Mouse (Mus musculus) layer of hippocampus, postnatal 25 days (tissue): ENCODE measurements at regions not wholly inside any gene's neighbourhood (a gene's known extent, or its start where the extent isn't known, plus 50 kb on each side); places are given as distances from the start of the nearest gene placed in this dataset.

Source experiments
- DNase-seq, 2 experiments: peaks; one replicate each; pipeline ENCODE4 v3.0.0; 2022; ENCODE audit warnings: mixed read lengths in 2 of 2, low spot score in 1 of 2; ENCODE audit errors: extremely low spot score in 1 of 2

- no peak for DNase-seq
Observed at GRCm38 (mm10) chr9:26681516-26681915, 52.0 kb upstream of the B3gat1 start.
